Mouse (Mus musculus): ENCODE data around the gene Srgap2. TPM values are rescaled to one million over a fixed set of nuclear protein-coding genes. Genes with fewer than 3 reads are reported as not detected.
"Not testable (repeated sequence)": the region's sequence is repeated elsewhere in the genome, so short reads cannot be mapped to it uniquely, and the experiment has no call there.

Srgap2 gene
- polyA plus RNA-seq, 1 experiment from 2014 or later = 55.6 TPM

GRCm38 (mm10) chr1:131274725-131275539 lies 252.2 kb downstream of the Srgap2 start:
- Histone ChIP-seq H3K27me3 (ENCODE audit: control insufficient read depth, insufficient read depth, low read length) (no peaks in the 10 kb centered on the region), H3K9me3 (ENCODE audit: control insufficient read depth, low read length) (no peaks in the 10 kb centered on the region), H3K4me3 (ENCODE audit: low read depth, low read length) (no peak overlapping the region), H3K27ac (ENCODE audit: low read depth, low read length) (no peak overlapping the region), H3K36me3 (ENCODE audit: control insufficient read depth, insufficient read depth, low read length) (no peaks in the 10 kb centered on the region), H3K4me1 (ENCODE audit: control insufficient read depth, insufficient read depth, low read length) (no peaks in the 10 kb centered on the region), H3K9ac (replicated peaks; ENCODE audit: low read depth, low read length) (no peak overlapping the region), H3K4me2 (ENCODE audit: low read depth, low read length) (no peak overlapping the region)
- 53% methylated on average over 22 of the region's 22 CpGs for WGBS
- ATAC-seq (ENCODE audit: low read depth) = no peak

GRCm38 (mm10) chr1:131269797-131270578 lies 257.2 kb downstream of the Srgap2 start:
- H3K27me3 ChIP-seq (ENCODE audit: control insufficient read depth, insufficient read depth, low read length) = no peaks in the 10 kb centered on the region
- H3K4me1 ChIP-seq (ENCODE audit: control insufficient read depth, insufficient read depth, low read length) = no peaks in the 10 kb centered on the region
- no peaks in the 10 kb centered on the region for H3K9me3 ChIP-seq (ENCODE audit: control insufficient read depth, low read length)
- no peak overlapping the region for H3K4me3 ChIP-seq (ENCODE audit: low read depth, low read length)
- H3K36me3 ChIP-seq (ENCODE audit: control insufficient read depth, insufficient read depth, low read length) = no peaks in the 10 kb centered on the region
- peak; percentile 72 for ATAC-seq (ENCODE audit: low read depth)
- no peak overlapping the region for H3K4me2 ChIP-seq (ENCODE audit: low read depth, low read length)
- no peak overlapping the region for H3K27ac ChIP-seq (ENCODE audit: low read depth, low read length)
- WGBS = 31% methylated on average over 21 of the region's 22 CpGs
- no peak overlapping the region for H3K9ac ChIP-seq (replicated peaks; ENCODE audit: low read depth, low read length)

GRCm38 (mm10) chr1:131268776-131269175 lies 258.4 kb downstream of the Srgap2 start:
- Histone ChIP-seq H3K9me3 (ENCODE audit: control insufficient read depth, low read length) (no peaks in the 10 kb centered on the region), H3K27ac (ENCODE audit: low read depth, low read length) (no peak overlapping the region), H3K4me3 (ENCODE audit: low read depth, low read length) (no peak overlapping the region), H3K4me2 (ENCODE audit: low read depth, low read length) (no peak overlapping the region), H3K9ac (replicated peaks; ENCODE audit: low read depth, low read length) (no peak overlapping the region), H3K4me1 (ENCODE audit: control insufficient read depth, insufficient read depth, low read length) (no peaks in the 10 kb centered on the region), H3K27me3 (ENCODE audit: control insufficient read depth, insufficient read depth, low read length) (no peaks in the 10 kb centered on the region), H3K36me3 (ENCODE audit: control insufficient read depth, insufficient read depth, low read length) (no peaks in the 10 kb centered on the region)
- no peak for ATAC-seq (ENCODE audit: low read depth)
- 84% methylated on average over 10 of the region's 10 CpGs for WGBS

GRCm38 (mm10) chr1:131263905-131264304 lies 263.2 kb downstream of the Srgap2 start:
- H3K4me1 ChIP-seq (ENCODE audit: control insufficient read depth, insufficient read depth, low read length) = no peaks in the 10 kb centered on the region
- no peak overlapping the region for H3K4me2 ChIP-seq (ENCODE audit: low read depth, low read length)
- H3K27me3 ChIP-seq (ENCODE audit: control insufficient read depth, insufficient read depth, low read length) = no peaks in the 10 kb centered on the region
- H3K4me3 ChIP-seq (ENCODE audit: low read depth, low read length) = no peak overlapping the region
- ATAC-seq (ENCODE audit: low read depth) = no peak
- no peaks in the 10 kb centered on the region for H3K36me3 ChIP-seq (ENCODE audit: control insufficient read depth, insufficient read depth, low read length)
- no peaks in the 10 kb centered on the region for H3K9me3 ChIP-seq (ENCODE audit: control insufficient read depth, low read length)
- WGBS = 79% methylated on average over 12 of the region's 12 CpGs
- no peak overlapping the region for H3K9ac ChIP-seq (replicated peaks; ENCODE audit: low read depth, low read length)
- no peak overlapping the region for H3K27ac ChIP-seq (ENCODE audit: low read depth, low read length)

- H3K27me3 ChIP-seq (ENCODE audit: control insufficient read depth, insufficient read depth, low read length) = no peaks in the 10 kb centered on the region
- WGBS = 32% methylated on average over 10 of the region's 10 CpGs
- ATAC-seq (ENCODE audit: low read depth) = peak; percentile 44; the same call in 1 of the 2 replicates
- H3K4me3 ChIP-seq (ENCODE audit: low read depth, low read length) = no peak overlapping the region
- H3K4me2 ChIP-seq (ENCODE audit: low read depth, low read length) = no peak overlapping the region
- no peaks in the 10 kb centered on the region for H3K4me1 ChIP-seq (ENCODE audit: control insufficient read depth, insufficient read depth, low read length)
- no peak overlapping the region for H3K27ac ChIP-seq (ENCODE audit: low read depth, low read length)
- no peak overlapping the region for H3K9ac ChIP-seq (replicated peaks; ENCODE audit: low read depth, low read length)
- no peaks in the 10 kb centered on the region for H3K9me3 ChIP-seq (ENCODE audit: control insufficient read depth, low read length)
- H3K36me3 ChIP-seq (ENCODE audit: control insufficient read depth, insufficient read depth, low read length) = no peaks in the 10 kb centered on the region
Observed at GRCm38 (mm10) chr1:131260309-131260656, 266.9 kb downstream of the Srgap2 start.

- no peaks in the 10 kb centered on the region for H3K36me3 ChIP-seq (ENCODE audit: control insufficient read depth, insufficient read depth, low read length)
- ATAC-seq (ENCODE audit: low read depth) = no peak
- 69% methylated on average over 10 of the region's 10 CpGs for WGBS
- H3K9me3 ChIP-seq (ENCODE audit: control insufficient read depth, low read length) = no peaks in the 10 kb centered on the region
- H3K4me3 ChIP-seq (ENCODE audit: low read depth, low read length) = no peak overlapping the region
- no peak overlapping the region for H3K9ac ChIP-seq (replicated peaks; ENCODE audit: low read depth, low read length)
- H3K27me3 ChIP-seq (ENCODE audit: control insufficient read depth, insufficient read depth, low read length) = no peaks in the 10 kb centered on the region
- no peak overlapping the region for H3K4me2 ChIP-seq (ENCODE audit: low read depth, low read length)
- H3K27ac ChIP-seq (ENCODE audit: low read depth, low read length) = no peak overlapping the region
- no peaks in the 10 kb centered on the region for H3K4me1 ChIP-seq (ENCODE audit: control insufficient read depth, insufficient read depth, low read length)
Observed at GRCm38 (mm10) chr1:131259632-131260308, 267.4 kb downstream of the Srgap2 start.

- WGBS = 86% methylated on average over 6 of the region's 6 CpGs
- Histone ChIP-seq H3K4me3 (ENCODE audit: low read depth, low read length) (no peak overlapping the region), H3K36me3 (ENCODE audit: control insufficient read depth, insufficient read depth, low read length) (no peaks in the 10 kb centered on the region), H3K4me2 (ENCODE audit: low read depth, low read length) (no peak overlapping the region), H3K27ac (ENCODE audit: low read depth, low read length) (no peak overlapping the region), H3K4me1 (ENCODE audit: control insufficient read depth, insufficient read depth, low read length) (no peaks in the 10 kb centered on the region), H3K9me3 (ENCODE audit: control insufficient read depth, low read length) (no peaks in the 10 kb centered on the region), H3K27me3 (ENCODE audit: control insufficient read depth, insufficient read depth, low read length) (no peaks in the 10 kb centered on the region), H3K9ac (replicated peaks; ENCODE audit: low read depth, low read length) (no peak overlapping the region)
- no peak for ATAC-seq (ENCODE audit: low read depth)
Observed at GRCm38 (mm10) chr1:131257288-131257687, 269.9 kb downstream of the Srgap2 start.

- not testable (repeated sequence) for H3K9me3 ChIP-seq (ENCODE audit: control insufficient read depth, low read length); H3K4me1 ChIP-seq (ENCODE audit: control insufficient read depth, insufficient read depth, low read length); H3K4me2 ChIP-seq (ENCODE audit: low read depth, low read length); H3K4me3 ChIP-seq (ENCODE audit: low read depth, low read length); H3K9ac ChIP-seq (replicated peaks; ENCODE audit: low read depth, low read length); H3K27ac ChIP-seq (ENCODE audit: low read depth, low read length); H3K27me3 ChIP-seq (ENCODE audit: control insufficient read depth, insufficient read depth, low read length); ATAC-seq (ENCODE audit: low read depth); H3K36me3 ChIP-seq (ENCODE audit: control insufficient read depth, insufficient read depth, low read length)
- WGBS = 88% methylated on average over 7 of the region's 7 CpGs
Observed at GRCm38 (mm10) chr1:131252516-131253250, 274.5 kb downstream of the Srgap2 start.

Measured in neural tube, embryonic 14.5 days (tissue).